Mouse (Mus musculus) left cerebral cortex, adult 11 months (tissue): Measurements from ENCODE around the gene Smarca2.
"Not testable (repeated sequence)": the region's sequence is repeated elsewhere in the genome, so short reads cannot be mapped to it uniquely, and the experiment has no call there.

Experiments
- DNase-seq: peaks from one replicate; pipeline ENCODE4 v3.0.0; 2022; ENCODE audit warnings: low spot score

Smarca2 gene

GRCm38 (mm10) chr19:26617287-26617686 lies 12.4 kb downstream of the Smarca2 start:
- no peak for DNase-seq

- no peak for DNase-seq
Measured at GRCm38 (mm10) chr19:26630712-26631235, 25.9 kb downstream of the Smarca2 start.

DNA sequence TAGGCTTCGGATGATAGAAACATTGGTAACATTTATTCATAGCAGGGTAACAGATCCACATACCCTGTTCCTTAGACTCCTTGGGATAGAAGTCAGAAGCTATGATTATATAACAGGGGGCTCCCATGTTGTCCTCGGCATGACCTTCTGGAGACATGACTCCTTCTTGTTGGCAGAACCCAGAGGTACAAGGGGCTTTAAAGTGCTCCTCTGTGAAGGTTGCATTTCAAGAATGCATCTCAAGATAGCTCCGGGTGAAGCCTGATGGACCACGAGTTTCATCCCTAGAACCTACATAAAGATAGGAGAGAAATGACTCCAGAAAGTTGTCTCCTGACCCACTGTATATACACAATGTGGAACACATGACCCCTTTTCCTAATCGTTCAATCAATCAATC lies 27.4 kb downstream of the Smarca2 start:
- DNase-seq: no peak

GRCm38 (mm10) chr19:26640556-26640955 lies 35.7 kb downstream of the Smarca2 start:
- no peak for DNase-seq

- DNase-seq: no peak
Measured at GRCm38 (mm10) chr19:26641269-26641668, 36.4 kb downstream of the Smarca2 start.

GRCm38 (mm10) chr19:26643011-26643410 lies 38.2 kb downstream of the Smarca2 start:
- no peak for DNase-seq

- no peak for DNase-seq
Measured at GRCm38 (mm10) chr19:26643936-26644335, 39.1 kb downstream of the Smarca2 start.

- no peak for DNase-seq
Measured at GRCm38 (mm10) chr19:26645016-26645415, 40.2 kb downstream of the Smarca2 start.

DNA sequence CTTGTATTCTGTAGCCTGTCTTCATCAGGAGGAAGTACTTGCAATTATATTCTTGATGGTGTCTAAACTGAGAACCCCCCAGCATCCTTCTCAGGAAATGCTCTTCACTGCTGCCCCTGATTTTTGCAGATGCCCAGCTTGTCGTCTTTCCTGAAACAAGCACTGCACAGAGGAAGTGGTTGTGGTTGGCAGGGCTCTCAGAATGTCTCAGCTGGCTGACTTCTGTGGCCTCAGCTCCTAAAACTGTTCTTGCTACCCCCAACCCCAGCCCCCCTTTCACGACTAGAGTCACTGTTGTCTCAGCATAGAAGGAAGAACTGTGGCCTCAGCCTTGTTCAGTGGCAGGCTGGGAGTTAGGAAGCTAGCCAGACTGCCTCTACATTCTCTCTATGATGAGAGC lies 41.3 kb downstream of the Smarca2 start:
- no peak for DNase-seq

DNA sequence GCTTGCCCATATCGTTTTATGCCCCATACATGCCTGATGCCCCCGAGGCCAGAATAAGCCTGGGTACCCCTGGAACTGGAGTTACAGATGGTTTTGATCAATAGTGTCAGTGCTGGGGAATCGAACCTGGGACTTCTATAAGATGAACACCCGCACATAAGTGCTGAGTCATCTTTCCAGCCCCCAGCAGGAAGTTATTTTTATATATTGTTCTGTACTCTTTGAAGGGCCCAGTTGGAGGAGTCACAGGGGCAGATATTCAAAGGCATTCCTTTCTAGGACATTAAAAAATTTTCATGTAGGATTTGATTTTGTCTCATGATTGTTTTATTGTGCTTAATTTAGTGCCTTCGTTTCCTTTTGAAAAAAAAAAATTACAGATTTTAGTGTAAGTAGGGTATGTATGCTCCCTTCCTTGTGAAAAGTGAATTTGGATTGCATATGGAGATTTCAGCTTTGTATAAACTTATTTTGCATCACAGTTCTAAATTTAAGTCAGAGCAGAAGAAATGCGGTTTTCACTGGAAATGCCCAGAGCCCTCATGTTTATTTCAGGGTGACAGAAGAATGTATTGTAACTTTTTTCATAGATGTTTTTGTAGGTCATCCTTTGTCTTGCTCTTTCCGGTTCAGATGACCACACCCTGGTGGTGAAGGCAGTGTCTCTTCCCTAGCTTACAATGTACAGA lies 45.9 kb downstream of the Smarca2 start:
- DNase-seq: no peak

- no peak for DNase-seq
Measured at GRCm38 (mm10) chr19:26658324-26658723, 53.5 kb downstream of the Smarca2 start.

GRCm38 (mm10) chr19:26659976-26660375 lies 55.1 kb downstream of the Smarca2 start:
- DNase-seq: no peak

GRCm38 (mm10) chr19:26661198-26661597 lies 56.3 kb downstream of the Smarca2 start:
- no peak for DNase-seq

- DNase-seq: no peak
Measured at GRCm38 (mm10) chr19:26666303-26666702, 61.5 kb downstream of the Smarca2 start.

GRCm38 (mm10) chr19:26670089-26670488 lies 65.2 kb downstream of the Smarca2 start:
- DNase-seq: no peak

DNA sequence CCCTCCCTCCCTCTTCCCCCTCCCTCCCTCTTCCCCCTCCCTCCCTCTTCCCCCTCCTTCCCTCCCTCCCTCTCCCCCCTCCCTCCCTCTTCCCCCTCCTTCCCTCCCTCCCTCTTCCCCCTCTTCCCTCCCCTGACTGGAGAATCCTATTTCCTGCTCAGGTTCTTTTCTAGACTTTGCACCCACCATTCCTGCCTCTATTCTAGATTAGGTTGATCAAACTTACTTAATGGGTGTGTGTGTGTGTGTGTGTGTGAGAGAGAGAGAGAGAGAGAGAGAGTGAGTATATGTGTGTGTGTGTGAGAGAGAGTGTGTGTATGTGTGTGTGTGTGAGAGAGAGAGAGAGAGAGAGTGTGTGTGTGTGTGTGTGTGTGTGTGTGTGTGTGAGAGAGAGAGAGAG lies 66.6 kb downstream of the Smarca2 start:
- DNase-seq: not testable (repeated sequence)

- DNase-seq: no peak
Measured at GRCm38 (mm10) chr19:26675917-26676316, 71.1 kb downstream of the Smarca2 start.

DNA sequence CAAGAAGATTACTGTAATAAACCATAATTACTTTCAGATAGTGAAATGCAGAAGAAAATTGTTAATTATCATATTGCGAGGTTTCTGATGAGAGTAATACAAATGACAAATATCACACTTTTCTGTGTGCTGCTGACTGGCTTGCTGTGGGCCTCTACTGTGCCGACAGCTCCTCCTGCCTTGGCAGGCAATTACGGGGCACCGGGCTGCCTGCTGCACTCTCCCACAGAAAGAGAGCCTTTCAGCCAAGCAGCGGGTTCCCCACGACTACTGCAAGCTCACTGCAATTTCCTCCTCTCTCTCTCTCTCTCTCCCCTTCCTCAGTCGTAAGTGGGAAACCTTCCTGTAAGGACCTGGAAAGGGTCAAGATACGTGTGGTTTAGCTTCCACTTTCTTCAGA lies 73.7 kb downstream of the Smarca2 start:
- DNase-seq: no peak

DNA sequence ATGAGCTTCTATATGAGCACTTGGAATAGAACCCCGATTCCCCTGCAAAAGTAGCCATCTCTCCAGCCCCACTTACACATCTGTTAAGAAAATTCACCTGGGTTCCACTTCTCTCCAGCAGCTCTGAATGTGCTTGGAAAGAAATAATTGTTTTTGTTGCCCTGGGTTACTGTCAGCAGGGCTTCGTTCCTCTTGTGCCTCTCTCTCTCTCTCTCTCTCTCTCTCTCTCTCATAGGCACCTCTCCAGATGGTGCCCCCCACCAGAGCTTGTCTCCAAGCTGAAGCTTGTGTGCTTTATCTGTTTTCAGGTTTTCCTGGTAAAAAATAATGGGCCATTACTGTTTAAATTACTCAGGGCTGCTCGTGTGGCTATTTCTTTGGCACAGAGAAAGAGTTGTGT lies 74.8 kb downstream of the Smarca2 start:
- DNase-seq: no peak

- no peak for DNase-seq
Measured at GRCm38 (mm10) chr19:26681549-26681948, 76.7 kb downstream of the Smarca2 start.

DNA sequence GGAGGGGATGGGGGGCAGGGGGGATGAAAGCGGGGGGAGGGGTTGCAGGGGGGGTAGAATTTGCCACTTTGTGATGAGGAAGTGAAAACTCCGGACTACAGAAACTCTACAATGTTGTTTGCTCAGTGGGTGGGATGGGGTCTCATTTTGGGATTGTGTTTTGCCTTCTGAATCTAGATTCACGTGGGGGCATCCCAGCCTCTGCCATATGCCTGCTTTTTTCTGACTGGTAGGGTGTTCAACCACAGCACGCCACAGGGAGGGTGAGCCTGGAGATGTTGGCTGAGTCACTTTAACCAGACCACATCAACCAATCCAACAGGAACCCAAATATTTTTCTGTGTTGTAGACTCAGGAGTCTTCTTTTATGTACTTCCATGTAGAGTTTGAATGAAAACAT lies 77.3 kb downstream of the Smarca2 start:
- DNase-seq: no peak

DNA sequence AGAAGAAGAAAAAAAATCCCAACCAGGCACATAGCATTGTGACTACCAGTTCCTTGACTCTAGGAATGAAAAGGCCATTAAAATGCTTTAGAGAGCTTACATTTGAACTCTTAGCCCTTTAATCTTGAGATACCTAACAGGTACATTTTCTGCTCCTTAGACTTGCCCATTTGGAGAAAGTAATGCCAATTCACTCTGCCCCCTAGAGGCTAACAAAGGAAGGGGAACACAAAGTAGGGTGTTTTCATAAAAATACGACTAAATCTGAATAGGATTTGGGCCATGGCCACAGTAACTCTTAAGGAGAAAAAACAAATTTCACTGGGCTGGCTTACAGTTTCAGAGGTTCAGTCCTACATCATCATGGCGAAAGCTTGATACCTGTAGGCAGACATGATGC lies 77.9 kb downstream of the Smarca2 start:
- no peak for DNase-seq

GRCm38 (mm10) chr19:26683731-26684130 lies 78.9 kb downstream of the Smarca2 start:
- no peak for DNase-seq

DNA sequence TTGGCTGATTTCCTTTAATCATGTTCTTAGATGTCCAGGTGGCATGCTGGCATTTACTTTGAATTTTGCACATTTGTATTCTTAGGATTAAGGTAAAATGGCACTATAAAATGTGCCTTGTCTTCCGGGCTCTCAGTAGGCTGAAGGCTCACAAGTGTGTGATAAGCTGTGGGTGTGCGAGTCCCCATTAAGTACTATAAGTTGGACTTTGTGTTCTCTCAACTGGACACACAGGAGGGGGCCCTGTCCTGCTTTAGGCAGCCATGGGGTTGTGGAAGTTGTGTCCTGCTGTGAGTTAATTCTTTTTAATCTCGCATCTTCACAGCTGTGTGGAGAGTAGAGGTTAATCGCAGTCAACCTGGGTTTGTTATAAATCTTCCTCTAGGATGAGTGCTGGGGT lies 85.7 kb downstream of the Smarca2 start:
- no peak for DNase-seq
